Mouse (Mus musculus): ENCODE measurements at regions not wholly inside any gene's neighbourhood (a gene's known extent, or its start where the extent isn't known, plus 50 kb on each side); places are given as distances from the start of the nearest gene placed in this dataset.

GRCm38 (mm10) chr8:17618147-17618546 is 1359.9 kb downstream of the Defb40 start:
- no peak for DNase-seq (ENCODE audit: low spot score in 2 of 2)
- intact Hi-C loops (cut with DNase I) = no loop called here

- intact Hi-C loops (cut with DNase I) = no loop called here
- DNase-seq (ENCODE audit: low spot score in 2 of 2) = peak in 1 of 2 experiments; percentile 12
Observed at GRCm38 (mm10) chr8:17602861-17603260, 1375.2 kb downstream of the Defb40 start.

- DNase-seq (ENCODE audit: low spot score in 2 of 2) = no peak
- intact Hi-C loops (cut with DNase I) = no loop called here
Observed at GRCm38 (mm10) chr8:17598736-17599135, 1379.3 kb downstream of the Defb40 start.

GRCm38 (mm10) chr8:17596559-17596958 is 1381.5 kb downstream of the Defb40 start:
- intact Hi-C loops (cut with DNase I) = no loop called here
- no peak for DNase-seq (ENCODE audit: low spot score in 2 of 2)

GRCm38 (mm10) chr8:17594607-17595006 is 1383.4 kb downstream of the Defb40 start:
- intact Hi-C loops (cut with DNase I) = no loop called here
- DNase-seq (ENCODE audit: low spot score in 2 of 2) = no peak

GRCm38 (mm10) chr8:17590135-17590534 is 1387.9 kb downstream of the Defb40 start:
- DNase-seq (ENCODE audit: low spot score in 2 of 2) = no peak
- intact Hi-C loops (cut with DNase I) = no loop called here

- intact Hi-C loops (cut with DNase I) = no loop called here
- no peak for DNase-seq (ENCODE audit: low spot score in 2 of 2)
Observed at GRCm38 (mm10) chr8:17588189-17588588, 1389.9 kb downstream of the Defb40 start.

- no peak for DNase-seq (ENCODE audit: low spot score in 2 of 2)
- intact Hi-C loops (cut with DNase I) = no loop called here
Observed at GRCm38 (mm10) chr8:17587261-17587861, 1390.7 kb downstream of the Defb40 start.
